Mouse (Mus musculus) bone marrow macrophage, adult 2 months (primary cell): Measurements from ENCODE around the gene Krt7.

Experiments
- CTCF ChIP-seq: IDR thresholded peaks from 2 replicates; pipeline ENCODE4 v1.5.1; 2012; ENCODE audit warnings: low read depth, mild to moderate bottlenecking, low read length, moderate library complexity
- POLR2A ChIP-seq: IDR thresholded peaks from 2 replicates; pipeline ENCODE4 v1.6.1; 2012; ENCODE audit warnings: mild to moderate bottlenecking, low read depth, low read length, borderline replicate concordance

DNA sequence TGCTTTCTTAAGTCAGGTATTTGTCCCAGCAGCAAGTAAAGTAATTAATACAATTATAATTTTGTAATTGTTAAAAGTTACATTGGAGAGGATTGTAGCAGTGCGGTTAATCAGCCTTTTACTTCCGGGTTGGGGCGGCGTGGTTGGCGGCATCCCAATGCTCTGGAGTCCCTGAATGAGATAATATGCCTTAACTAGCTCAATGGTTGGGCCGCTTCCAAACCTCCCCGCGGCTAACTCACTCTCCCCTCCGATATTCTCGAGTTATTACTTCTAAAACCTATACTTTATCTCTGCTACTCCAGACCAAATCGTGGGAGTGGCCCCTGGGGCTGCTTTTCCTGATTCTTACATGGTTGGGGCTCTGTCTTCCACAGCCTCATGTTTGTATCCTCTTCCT is 35.7 kb downstream of the Krt7 start:
- TF ChIP-seq CTCF (no peak), POLR2A (no peak)
